In the genomic region with DNA sequence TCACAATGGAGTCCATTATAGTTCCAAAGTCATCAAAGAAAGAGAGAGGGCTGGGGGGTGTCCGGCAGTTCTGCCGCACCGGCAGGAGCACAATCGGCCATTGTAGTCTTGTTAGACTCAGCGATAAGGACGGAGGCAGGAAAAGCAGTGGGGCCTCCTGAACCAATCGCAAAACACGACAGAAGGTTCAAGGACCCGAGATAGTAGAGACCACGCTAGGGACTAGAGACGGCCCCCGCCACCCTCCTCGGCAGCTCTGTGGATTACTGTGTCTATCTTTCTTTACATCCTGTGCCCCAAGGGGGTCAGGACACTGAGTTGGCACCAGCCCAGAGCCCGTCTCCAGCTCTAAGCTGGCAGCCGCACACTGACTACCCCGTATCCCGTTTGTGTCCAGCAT, we compare ENCODE assay signal across 8 mouse cellular contexts. TPM values are rescaled to one million over a fixed set of nuclear protein-coding genes. Genes with fewer than 3 reads are reported as not detected.
DNase-seq lines count a peak whose midpoint lies in the region; ATAC-seq and TF ChIP-seq lines count a peak whose summit lies in the region.

No protein-coding gene starts in this region.

- peak overlapping the region; percentile 2; the same call in 1 of the 2 replicates for H3K4me2 ChIP-seq in lung, embryonic 15.5 days
- H3K4me2 ChIP-seq in intestine, postnatal 0 days (replicated peaks; ENCODE audit: low read depth) = peak overlapping the region; percentile 18
- H3K4me2 ChIP-seq in stomach, embryonic 14.5 days (replicated peaks; ENCODE audit: low read depth, low read length) = no peak overlapping the region

- 18% methylated on average over 17 of the region's 17 CpGs for WGBS in lung, embryonic 15.5 days
- WGBS in embryonic facial prominence, embryonic 10.5 days = 28% methylated on average over 17 of the region's 17 CpGs
- 22% methylated on average over 17 of the region's 17 CpGs for WGBS in intestine, postnatal 0 days
- WGBS in stomach, embryonic 14.5 days = 44% methylated on average over 17 of the region's 17 CpGs

- ATAC-seq in lung, embryonic 15.5 days (ENCODE audit: borderline replicate concordance, extremely low read depth, low FRiP score, low TSS enrichment) = peak; percentile 58
- ATAC-seq in intestine, postnatal 0 days = peak; percentile 54
- peak; percentile 54 for ATAC-seq in stomach, embryonic 14.5 days (ENCODE audit: insufficient number of reproducible peaks, insufficient read depth, low FRiP score, low read depth)

- DNase-seq in lung, adult 18-20 months = no peak
- peak; percentile 35 for DNase-seq in embryonic facial prominence, embryonic 10.5 days (ENCODE audit: low spot score)
- no peak for DNase-seq in gastrocnemius, postnatal 4 days (ENCODE audit: low spot score in 2 of 2)
- DNase-seq in left cerebral cortex, postnatal 14 days (ENCODE audit: low spot score in 2 of 2) = no peak
- DNase-seq in spleen, postnatal 4 days (ENCODE audit: low spot score in 2 of 2) = no peak

- no peaks in the 10 kb centered on the region for H3K36me3 ChIP-seq in lung, embryonic 15.5 days
- no peaks in the 10 kb centered on the region for H3K36me3 ChIP-seq in embryonic facial prominence, embryonic 10.5 days (replicated peaks)
- no peaks in the 10 kb centered on the region for H3K36me3 ChIP-seq in intestine, postnatal 0 days (ENCODE audit: control insufficient read depth, insufficient read depth)
- H3K36me3 ChIP-seq in stomach, embryonic 14.5 days (ENCODE audit: control insufficient read depth, insufficient read depth, low read length) = no peaks in the 10 kb centered on the region

- intact Hi-C loops in left cerebral cortex, postnatal 14 days (cut with DNase I) = no loop called here

- H3K27ac ChIP-seq in lung, embryonic 15.5 days = peak overlapping the region; percentile 88
- peak overlapping the region; percentile 37; the same call in 1 of the 2 replicates for H3K27ac ChIP-seq in embryonic facial prominence, embryonic 10.5 days (replicated peaks)
- H3K27ac ChIP-seq in intestine, postnatal 0 days (ENCODE audit: low read depth, low read length) = peak overlapping the region; percentile 61
- peak overlapping the region; percentile 52; the same call in 1 of the 2 replicates for H3K27ac ChIP-seq in stomach, embryonic 14.5 days (ENCODE audit: low read length)

- 0 out of 2 replicates have a peak, but pooled peaks cover under 1% of the 10 kb centered on the region for H3K27me3 ChIP-seq in lung, embryonic 15.5 days
- peaks cover 85% of the 10 kb centered on the region for H3K27me3 ChIP-seq in embryonic facial prominence, embryonic 10.5 days (replicated peaks; ENCODE audit: low read depth, poor library complexity, severe bottlenecking)
- H3K27me3 ChIP-seq in intestine, postnatal 0 days (replicated peaks; ENCODE audit: control insufficient read depth, insufficient read depth, low read length) = no peaks in the 10 kb centered on the region
- no peaks in the 10 kb centered on the region for H3K27me3 ChIP-seq in stomach, embryonic 14.5 days (ENCODE audit: control insufficient read depth, insufficient read depth, low read length)

- peaks cover 40% of the 10 kb centered on the region for H3K4me1 ChIP-seq in lung, embryonic 15.5 days
- H3K4me1 ChIP-seq in embryonic facial prominence, embryonic 10.5 days = peaks cover 32% of the 10 kb centered on the region
- H3K4me1 ChIP-seq in intestine, postnatal 0 days (replicated peaks; ENCODE audit: control insufficient read depth, insufficient read depth, low read length) = peaks cover 14% of the 10 kb centered on the region
- peaks cover 15% of the 10 kb centered on the region; the same call in 1 of the 2 replicates for H3K4me1 ChIP-seq in stomach, embryonic 14.5 days (ENCODE audit: control insufficient read depth, insufficient read depth, low read length)

- no peak overlapping the region for H3K4me3 ChIP-seq in lung, embryonic 15.5 days
- peak overlapping the region; percentile 23; the same call in 1 of the 2 replicates for H3K4me3 ChIP-seq in embryonic facial prominence, embryonic 10.5 days
- H3K4me3 ChIP-seq in intestine, postnatal 0 days (ENCODE audit: low read depth, low read length) = no peak overlapping the region
- no peak overlapping the region for H3K4me3 ChIP-seq in stomach, embryonic 14.5 days (ENCODE audit: low read depth, low read length)

- no peak overlapping the region for H3K9ac ChIP-seq in lung, embryonic 15.5 days
- no peak overlapping the region for H3K9ac ChIP-seq in intestine, postnatal 0 days (ENCODE audit: low read depth, low read length)
- H3K9ac ChIP-seq in stomach, embryonic 14.5 days (replicated peaks; ENCODE audit: low read depth, low read length) = no peak overlapping the region

- no peak for TF ChIP-seq CTCF in intestine, postnatal 0 days (IDR thresholded peaks at IDR 0.05; ENCODE audit: low read depth)

- H3K9me3 ChIP-seq in lung, embryonic 15.5 days = no peaks in the 10 kb centered on the region
- H3K9me3 ChIP-seq in embryonic facial prominence, embryonic 10.5 days = no peaks in the 10 kb centered on the region; the same call in 1 of the 2 replicates
- H3K9me3 ChIP-seq in intestine, postnatal 0 days (ENCODE audit: control insufficient read depth) = no peaks in the 10 kb centered on the region
- no peaks in the 10 kb centered on the region for H3K9me3 ChIP-seq in stomach, embryonic 14.5 days (ENCODE audit: control insufficient read depth, low read depth, low read length)

RNA-seq across cellular contexts. Expression of gene Cbx4, which starts 48.6 kb away (rescaled TPM):
- polyA plus RNA-seq in lung, embryonic 15.5 days (2015; fragmentation: Nextera tagmentation; extraction: Ambion mirVana) = 13.3 and 14.1 TPM in 2 replicates
- 4.7 and 5.2 TPM in 2 replicates for polyA plus RNA-seq in embryonic facial prominence, embryonic 10.5 days (2016; fragmentation: Nextera tagmentation; extraction: Ambion mirVana)
- polyA plus RNA-seq in intestine, postnatal 0 days (2015; fragmentation: Nextera tagmentation; extraction: Ambion mirVana) = 6.5 and 7.6 TPM in 2 replicates
- 7.0 and 8.2 TPM in 2 replicates for polyA plus RNA-seq in stomach, embryonic 14.5 days (2014; fragmentation: Nextera tagmentation; extraction: Ambion mirVana)
- 10 to 100 TPM; 10.4 to 10.7 TPM for total RNA-seq in gastrocnemius, postnatal 4 days (2021)
- 10 to 100 TPM; 63.2 to 74.0 TPM for total RNA-seq in left cerebral cortex, postnatal 14 days (2021)

Comparison
In these comparisons a context has a peak if more than half of its experiments do, and no peak if none do; other contexts are left out.
1. H3K27ac ChIP-seq: peak in every context shown above with its lines; median percentile 88 in lung, embryonic 15.5 days; 61 in intestine, postnatal 0 days; 52 in stomach, embryonic 14.5 days; 37 in embryonic facial prominence, embryonic 10.5 days.